Mouse (Mus musculus): ENCODE data around the gene Lingo1. TPM values are rescaled to one million over a fixed set of nuclear protein-coding genes. Genes with fewer than 3 reads are reported as not detected.

The Lingo1 gene
- total and polyA plus RNA-seq, 3 experiments, result not detected

DNA sequence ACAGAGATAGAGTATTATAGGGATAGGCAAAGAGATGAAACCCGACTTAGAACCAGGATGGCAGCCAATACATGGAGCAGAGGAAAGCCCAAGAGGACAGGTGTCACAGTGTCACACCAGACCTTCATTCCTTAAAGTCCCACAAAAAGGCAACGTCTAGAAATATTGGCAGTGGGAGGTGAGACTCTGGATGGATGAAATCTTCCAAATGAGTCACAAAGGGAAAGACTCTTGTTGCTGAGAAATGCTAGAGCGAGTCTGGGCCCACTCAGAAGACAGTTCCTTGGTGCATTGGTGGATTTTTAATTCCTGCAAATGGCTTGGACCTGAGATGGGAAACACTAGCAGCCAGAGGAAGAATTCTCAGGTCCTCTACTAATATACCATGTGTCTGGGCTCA is 102.2 kb downstream of the Lingo1 start:
- no peak overlapping the region for H3K4me2 ChIP-seq (ENCODE audit: insufficient read depth, low read depth, poor library complexity, severe bottlenecking)
- peaks cover 3% of the 10 kb centered on the region for H3K9me3 ChIP-seq (replicated peaks; ENCODE audit: low read length)
- no peaks in the 10 kb centered on the region for H3K36me3 ChIP-seq (replicated peaks in 1 of 2; ENCODE audit: control insufficient read depth in 1 of 2, insufficient read depth in 1 of 2, low read length in 1 of 2)
- TF ChIP-seq MAFK (IDR thresholded peaks at IDR 0.05; ENCODE audit: insufficient replicate concordance, low read length) (no peak), ZKSCAN1 (IDR thresholded peaks at IDR 0.05; ENCODE audit: borderline replicate concordance, low read depth, low read length) (no peak), EP300 (IDR thresholded peaks at IDR 0.05; ENCODE audit: low read length) (no peak), RAD21 (IDR thresholded peaks at IDR 0.05; ENCODE audit: low read depth, low read length) (no peak), POLR2AphosphoS2 (IDR thresholded peaks at IDR 0.05; ENCODE audit: low read depth, low read length) (no peak), SMC3 (IDR thresholded peaks at IDR 0.05; ENCODE audit: low read depth, low read length) (no peak), E2F4 (IDR thresholded peaks at IDR 0.05; ENCODE audit: insufficient replicate concordance, low read depth, low read length) (no peak)
- dilution Hi-C loops (cut with MboI; ENCODE audit: extremely low pct_ligation_motif_present, extremely low pct_unique_long_range_greater_than_20kb, low sequenced_read_pairs), result no loop called here
- H3K79me2 ChIP-seq (replicated peaks; ENCODE audit: control insufficient read depth, extremely low read depth, insufficient read depth, poor library complexity, severe bottlenecking), result no peaks in the 10 kb centered on the region
- peaks cover 88% of the 10 kb centered on the region for H3K27me3 ChIP-seq (replicated peaks)
- H3K4me1 ChIP-seq (ENCODE audit: control insufficient read depth in 1 of 2, insufficient read depth in 2 of 2), result no peaks in the 10 kb centered on the region
- in situ Hi-C loops (cut with MboI; ENCODE audit: low pct_ligation_motif_present, low pct_unique_long_range_greater_than_20kb, low sequenced_read_pairs), result no loop called here
- no peak overlapping the region for H3K27ac ChIP-seq (ENCODE audit: insufficient read depth, low read depth)
- no peak overlapping the region for H3K4me3 ChIP-seq (replicated peaks in 1 of 3; ENCODE audit: low read depth in 2 of 3, low read length in 2 of 3, poor library complexity in 1 of 3)
- DNase-seq (ENCODE audit: extremely low read depth), result no peak
- no peak overlapping the region for H3K9ac ChIP-seq (ENCODE audit: insufficient read depth, low read depth)

DNA sequence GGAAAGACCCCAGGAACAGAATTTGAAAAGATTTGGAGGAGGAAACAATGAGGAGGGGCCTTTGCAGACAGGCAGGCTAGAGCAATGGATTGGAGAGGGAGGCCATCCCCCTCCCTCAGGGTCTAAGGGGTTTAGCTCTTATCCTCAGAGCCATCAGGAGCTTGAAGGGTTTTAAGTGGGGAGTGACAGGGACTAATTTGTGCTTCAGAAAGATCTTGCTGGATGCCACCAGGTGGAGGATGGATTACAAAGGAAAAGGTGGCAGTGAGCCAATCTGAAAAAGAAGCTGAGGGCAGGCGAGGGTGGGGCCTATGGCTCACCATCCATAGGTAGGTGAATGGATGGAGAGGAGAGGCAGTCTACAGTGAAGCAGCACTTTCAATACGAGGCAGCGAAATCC is 105.0 kb downstream of the Lingo1 start:
- no peaks in the 10 kb centered on the region for H3K9me3 ChIP-seq (replicated peaks; ENCODE audit: low read length)
- H3K27ac ChIP-seq (ENCODE audit: insufficient read depth, low read depth), result no peak overlapping the region
- H3K4me3 ChIP-seq (replicated peaks in 1 of 3; ENCODE audit: low read depth in 2 of 3, low read length in 2 of 3, poor library complexity in 1 of 3), result no peak overlapping the region
- no peak for DNase-seq (ENCODE audit: extremely low read depth)
- H3K79me2 ChIP-seq (replicated peaks; ENCODE audit: control insufficient read depth, extremely low read depth, insufficient read depth, poor library complexity, severe bottlenecking), result no peaks in the 10 kb centered on the region
- no peaks in the 10 kb centered on the region for H3K36me3 ChIP-seq (replicated peaks in 1 of 2; ENCODE audit: control insufficient read depth in 1 of 2, insufficient read depth in 1 of 2, low read length in 1 of 2)
- dilution Hi-C loops (cut with MboI; ENCODE audit: extremely low pct_ligation_motif_present, extremely low pct_unique_long_range_greater_than_20kb, low sequenced_read_pairs) (no loop called here), in situ Hi-C loops (cut with MboI; ENCODE audit: low pct_ligation_motif_present, low pct_unique_long_range_greater_than_20kb, low sequenced_read_pairs) (no loop called here)
- no peak overlapping the region for H3K4me2 ChIP-seq (ENCODE audit: insufficient read depth, low read depth, poor library complexity, severe bottlenecking)
- no peak overlapping the region for H3K9ac ChIP-seq (ENCODE audit: insufficient read depth, low read depth)
- peaks cover 0 to under 1% of the 10 kb centered on the region in 2 experiments; a peak in 2 of 4 replicates for H3K4me1 ChIP-seq (ENCODE audit: control insufficient read depth in 1 of 2, insufficient read depth in 2 of 2)
- peaks cover 82% of the 10 kb centered on the region for H3K27me3 ChIP-seq (replicated peaks)
- TF ChIP-seq ZNF384 (IDR thresholded peaks at IDR 0.05; ENCODE audit: low read depth, low read length) (no peak), POLR2A (IDR thresholded peaks at IDR 0.05; ENCODE audit: low read depth, low read length) (no peak), ZKSCAN1 (IDR thresholded peaks at IDR 0.05; ENCODE audit: borderline replicate concordance, low read depth, low read length) (no peak), MAFK (IDR thresholded peaks at IDR 0.05; ENCODE audit: insufficient replicate concordance, low read length) (no peak), MYC (IDR thresholded peaks at IDR 0.05; ENCODE audit: low read depth, low read length) (no peak), KAT2A (IDR thresholded peaks at IDR 0.05; ENCODE audit: insufficient replicate concordance, low read length) (no peak), CHD1 (IDR thresholded peaks at IDR 0.05; ENCODE audit: low read depth, low read length) (no peak)

DNA sequence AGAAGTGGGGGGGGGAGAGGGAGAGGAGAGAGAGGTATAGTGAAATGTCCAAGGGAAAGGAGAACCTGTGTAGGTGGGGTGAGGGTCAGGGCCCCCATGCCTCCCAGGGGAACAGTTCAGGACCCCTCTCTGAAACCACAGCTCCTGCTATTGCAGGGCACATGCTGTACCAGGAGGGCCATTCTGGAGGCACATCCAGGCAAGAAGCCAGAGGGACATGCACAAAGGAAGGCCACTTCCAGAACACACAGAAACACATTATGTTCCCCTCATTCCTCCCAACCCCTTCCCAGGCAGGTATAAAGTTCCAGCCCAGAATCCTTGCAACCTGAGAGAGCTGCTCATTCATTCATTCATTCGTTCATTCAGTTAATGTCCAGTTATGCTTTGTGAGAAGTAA is 105.6 kb downstream of the Lingo1 start:
- no peak overlapping the region for H3K9ac ChIP-seq (ENCODE audit: insufficient read depth, low read depth)
- H3K9me3 ChIP-seq (replicated peaks; ENCODE audit: low read length), result no peaks in the 10 kb centered on the region
- no peak for DNase-seq (ENCODE audit: extremely low read depth)
- peaks cover 0 to 4% of the 10 kb centered on the region in 2 experiments; a peak in 2 of 4 replicates for H3K4me1 ChIP-seq (ENCODE audit: control insufficient read depth in 1 of 2, insufficient read depth in 2 of 2)
- dilution Hi-C loops (cut with MboI; ENCODE audit: extremely low pct_ligation_motif_present, extremely low pct_unique_long_range_greater_than_20kb, low sequenced_read_pairs), result no loop called here
- in situ Hi-C loops (cut with MboI; ENCODE audit: low pct_ligation_motif_present, low pct_unique_long_range_greater_than_20kb, low sequenced_read_pairs), result no loop called here
- H3K27me3 ChIP-seq (replicated peaks), result peaks cover 81% of the 10 kb centered on the region
- no peaks in the 10 kb centered on the region for H3K79me2 ChIP-seq (replicated peaks; ENCODE audit: control insufficient read depth, extremely low read depth, insufficient read depth, poor library complexity, severe bottlenecking)
- H3K36me3 ChIP-seq (replicated peaks in 1 of 2; ENCODE audit: control insufficient read depth in 1 of 2, insufficient read depth in 1 of 2, low read length in 1 of 2), result no peaks in the 10 kb centered on the region
- no peak overlapping the region for H3K4me3 ChIP-seq (replicated peaks in 1 of 3; ENCODE audit: low read depth in 2 of 3, low read length in 2 of 3, poor library complexity in 1 of 3)
- H3K4me2 ChIP-seq (ENCODE audit: insufficient read depth, low read depth, poor library complexity, severe bottlenecking), result no peak overlapping the region
- TF ChIP-seq ZKSCAN1 (IDR thresholded peaks at IDR 0.05; ENCODE audit: borderline replicate concordance, low read depth, low read length) (no peak), UBTF (IDR thresholded peaks at IDR 0.05; ENCODE audit: low read depth, low read length) (no peak), KAT2A (IDR thresholded peaks at IDR 0.05; ENCODE audit: insufficient replicate concordance, low read length) (no peak), CTCF (conservative IDR thresholded peaks at IDR 0.05 in 1 of 2, IDR thresholded peaks at IDR 0.05 in 1 of 2; ENCODE audit: low read depth in 2 of 2, low read length in 2 of 2) (no peak), IRF4 (IDR thresholded peaks at IDR 0.05; ENCODE audit: low read depth, low read length) (no peak), SMC3 (IDR thresholded peaks at IDR 0.05; ENCODE audit: low read depth, low read length) (no peak), GABPA (IDR thresholded peaks at IDR 0.05; ENCODE audit: insufficient replicate concordance, low read depth, low read length) (no peak), RCOR1 (conservative IDR thresholded peaks at IDR 0.05; ENCODE audit: low read depth, low read length) (no peak)
- H3K27ac ChIP-seq (ENCODE audit: insufficient read depth, low read depth), result no peak overlapping the region
